Comparison of ENCODE assay signal across 10 mouse cellular contexts in the genomic region with DNA sequence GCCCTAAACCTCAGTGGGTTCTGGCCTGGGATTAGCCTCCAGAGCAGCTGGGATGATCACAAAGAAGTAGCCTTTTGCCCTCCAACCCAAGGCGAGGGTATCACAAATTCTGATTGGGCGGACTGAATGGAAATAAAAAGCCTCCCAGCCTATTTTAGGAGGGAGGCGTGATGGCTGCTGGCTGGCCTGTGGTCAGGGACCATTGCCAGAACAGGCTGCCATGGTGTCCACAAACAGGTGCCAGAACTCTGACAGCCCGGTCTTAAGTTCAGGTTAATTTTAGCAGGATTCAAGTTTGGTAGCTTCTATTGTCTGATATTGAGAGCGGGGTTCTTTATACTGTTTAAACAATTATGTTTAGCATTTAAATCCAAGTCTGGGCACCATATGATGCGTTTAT. TPM values are rescaled to one million over a fixed set of nuclear protein-coding genes. Genes with fewer than 3 reads are reported as not detected.
DNase-seq lines count a peak whose midpoint lies in the region; ATAC-seq and TF ChIP-seq lines count a peak whose summit lies in the region.
"Had no signal": no experiment of that assay in that cellular context is flagged by ENCODE, and none has a peak within 500 bp of the region (broad histone marks: within the 10 kb centered on the region; RNA-seq: fewer than 3 reads in every experiment).

No protein-coding gene starts in this region.

- H3K4me1 ChIP-seq in kidney, adult 2 months (ENCODE audit: control insufficient read depth, insufficient read depth, low read length), result no peaks in the 10 kb centered on the region
- H3K4me1 ChIP-seq in embryonic facial prominence, embryonic 14.5 days (ENCODE audit: control insufficient read depth, insufficient read depth, low read length), result no peaks in the 10 kb centered on the region
- H3K4me1 ChIP-seq in stomach, postnatal 0 days (replicated peaks; ENCODE audit: control insufficient read depth, insufficient read depth), result no peaks in the 10 kb centered on the region

- H3K4me2 ChIP-seq in embryonic facial prominence, embryonic 14.5 days (ENCODE audit: low read depth, low read length), result no peak overlapping the region
- H3K4me2 ChIP-seq in stomach, postnatal 0 days (replicated peaks; ENCODE audit: low read depth), result no peak overlapping the region

- no peak overlapping the region for H3K4me3 ChIP-seq in kidney, adult 2 months (ENCODE audit: insufficient read depth, low read depth, low read length)
- no peak overlapping the region for H3K4me3 ChIP-seq in embryonic facial prominence, embryonic 14.5 days (ENCODE audit: low read depth, low read length)
- H3K4me3 ChIP-seq in stomach, postnatal 0 days (ENCODE audit: low read depth, low read length), result no peak overlapping the region

- TF ChIP-seq EP300 in stomach, postnatal 0 days (optimal IDR thresholded peaks at IDR 0.05), result no peak

- no peak for TF ChIP-seq CTCF in kidney, adult 2 months (conservative IDR thresholded peaks at IDR 0.05; ENCODE audit: insufficient read depth, insufficient read length, low read depth, low read length)
- TF ChIP-seq CTCF in stomach, postnatal 0 days (IDR thresholded peaks at IDR 0.05; ENCODE audit: low read depth), result no peak

- H3K27me3 ChIP-seq in kidney, adult 2 months (replicated peaks; ENCODE audit: control insufficient read depth, insufficient read depth, low read length), result no peaks in the 10 kb centered on the region
- H3K27me3 ChIP-seq in embryonic facial prominence, embryonic 14.5 days (replicated peaks; ENCODE audit: control insufficient read depth, insufficient read depth, low read length), result no peaks in the 10 kb centered on the region
- no peaks in the 10 kb centered on the region for H3K27me3 ChIP-seq in stomach, postnatal 0 days (ENCODE audit: control insufficient read depth, insufficient read depth, low read length)

- no peak for TF ChIP-seq POLR2A in kidney, adult 2 months (IDR thresholded peaks at IDR 0.05; ENCODE audit: low read depth, low read length)

- no peaks in the 10 kb centered on the region for H3K36me3 ChIP-seq in kidney, adult 2 months (ENCODE audit: control insufficient read depth, insufficient read depth, low read length)
- 0 out of 2 replicates have a peak, but pooled peaks cover 3% of the 10 kb centered on the region for H3K36me3 ChIP-seq in embryonic facial prominence, embryonic 14.5 days (ENCODE audit: control insufficient read depth, insufficient read depth, low read length)
- H3K36me3 ChIP-seq in stomach, postnatal 0 days (ENCODE audit: control insufficient read depth, insufficient read depth, low read length), result no peaks in the 10 kb centered on the region; the same call in 1 of the 2 replicates

- no peaks in the 10 kb centered on the region for H3K9me3 ChIP-seq in embryonic facial prominence, embryonic 14.5 days (ENCODE audit: control insufficient read depth, low read length)
- H3K9me3 ChIP-seq in stomach, postnatal 0 days (ENCODE audit: control insufficient read depth, low read length), result no peaks in the 10 kb centered on the region

- no peak overlapping the region for H3K9ac ChIP-seq in embryonic facial prominence, embryonic 14.5 days (ENCODE audit: low read depth, low read length)
- no peak overlapping the region for H3K9ac ChIP-seq in stomach, postnatal 0 days (ENCODE audit: low read length)

- no peak overlapping the region for H3K27ac ChIP-seq in kidney, adult 2 months (ENCODE audit: insufficient read depth, low read depth, low read length)
- no peak overlapping the region for H3K27ac ChIP-seq in embryonic facial prominence, embryonic 14.5 days (replicated peaks; ENCODE audit: low read depth, low read length)
- H3K27ac ChIP-seq in stomach, postnatal 0 days (replicated peaks), result no peak overlapping the region
- H3K27ac ChIP-seq: macrophage had no signal

- ATAC-seq in embryonic facial prominence, embryonic 14.5 days (ENCODE audit: low read depth), result no peak
- no peak for ATAC-seq in stomach, postnatal 0 days (ENCODE audit: low FRiP score, low TSS enrichment)
- ATAC-seq: intestine, postnatal 0 days had no signal

- 62% methylated on average over 6 of the region's 6 CpGs for WGBS in kidney, adult 2 months
- 66% methylated on average over 6 of the region's 6 CpGs for WGBS in embryonic facial prominence, embryonic 14.5 days
- 56% methylated on average over 6 of the region's 6 CpGs for WGBS in stomach, postnatal 0 days

- peak; percentile 48 for DNase-seq in kidney, adult 2 months
- no peak for DNase-seq in kidney, adult 11 months
- DNase-seq in cerebellum, adult 18-20 months, result peak; percentile 38 to 55
- peak; percentile 26 for DNase-seq in embryonic facial prominence, embryonic 14.5 days (ENCODE audit: low spot score)
- peak; percentile 83 to 88 for DNase-seq in heart, postnatal 10 days
- no peak for DNase-seq in frontal cortex, postnatal 36 days (ENCODE audit: low spot score in 2 of 2)
- DNase-seq in adrenal gland, adult 8-10 months, result no peak
- no peak for DNase-seq in stomach, postnatal 0 days (ENCODE audit: low spot score)

- intact Hi-C loops in heart, postnatal 10 days (cut with DNase I), result no loop called here

RNA-seq across cellular contexts. Expression of a gene that starts 16.0 kb away (rescaled TPM):
- polyA plus RNA-seq in kidney, adult 2 months (2012; rRNA removed), result 34.0 and 40.8 TPM in 2 replicates
- 60.1 and 70.6 TPM in 2 replicates for polyA plus RNA-seq in embryonic facial prominence, embryonic 14.5 days (2014; fragmentation: Nextera tagmentation; extraction: Ambion mirVana)
- total RNA-seq in heart, postnatal 10 days (2021), result 100 to 1,000 TPM; 281 to 299 TPM
- 10 to 100 TPM in 2 of 4 experiments, 1 to 10 TPM in 2; 8.6 to 12.5 (median 9.9) TPM for total RNA-seq in adrenal gland, adult 8-10 months (2022)
- 12.5 and 14.4 TPM in 2 replicates for polyA plus RNA-seq in stomach, postnatal 0 days (2015; fragmentation: Nextera tagmentation; extraction: Ambion mirVana)

RNA-seq across cellular contexts. Expression of a gene that starts 16.9 kb away (rescaled TPM):
- 42.5 and 51.8 TPM in 2 replicates for polyA plus RNA-seq in kidney, adult 2 months (2012; rRNA removed)
- 100 and 113 TPM in 2 replicates for polyA plus RNA-seq in embryonic facial prominence, embryonic 14.5 days (2014; fragmentation: Nextera tagmentation; extraction: Ambion mirVana)
- 100 to 1,000 TPM; 120 to 122 TPM for total RNA-seq in heart, postnatal 10 days (2021)
- 100 to 1,000 TPM; 129 to 150 (median 136) TPM for total RNA-seq in adrenal gland, adult 8-10 months (2022)
- polyA plus RNA-seq in stomach, postnatal 0 days (2015; fragmentation: Nextera tagmentation; extraction: Ambion mirVana), result 117 and 118 TPM in 2 replicates

RNA-seq across cellular contexts. Expression of a gene that starts 39.7 kb away (rescaled TPM):
- polyA plus RNA-seq in kidney, adult 2 months (2012; rRNA removed), result 6.1 and 7.9 TPM in 2 replicates
- polyA plus RNA-seq in embryonic facial prominence, embryonic 14.5 days (2014; fragmentation: Nextera tagmentation; extraction: Ambion mirVana), result 13.9 and 16.2 TPM in 2 replicates
- total RNA-seq in heart, postnatal 10 days (2021), result 1 to 10 TPM; 9.3 to 9.9 TPM
- 1 to 10 TPM; 8.4 to 9.7 (median 9.2) TPM for total RNA-seq in adrenal gland, adult 8-10 months (2022)
- polyA plus RNA-seq in stomach, postnatal 0 days (2015; fragmentation: Nextera tagmentation; extraction: Ambion mirVana), result 7.1 and 7.4 TPM in 2 replicates

RNA-seq across cellular contexts. Expression of a gene that starts 58.7 kb away (rescaled TPM):
- polyA plus RNA-seq in kidney, adult 2 months (2012; rRNA removed), result 0.03 and 0.08 TPM in 2 replicates
- polyA plus RNA-seq in embryonic facial prominence, embryonic 14.5 days (2014; fragmentation: Nextera tagmentation; extraction: Ambion mirVana), result 0.17 and 0.29 TPM in 2 replicates
- total RNA-seq in heart, postnatal 10 days (2021), result under 1 TPM; 0.82 to 0.89 TPM
- under 1 TPM; 0.24 to 0.73 (median 0.46) TPM for total RNA-seq in adrenal gland, adult 8-10 months (2022)
- polyA plus RNA-seq in stomach, postnatal 0 days (2015; fragmentation: Nextera tagmentation; extraction: Ambion mirVana), result 0.02 and 0.15 TPM in 2 replicates

Comparison
In these comparisons a context has a peak if more than half of its experiments do, and no peak if none do; other contexts are left out.
1. DNase-seq: peak in kidney, adult 2 months (single experiment), cerebellum, adult 18-20 months (2 of 2), embryonic facial prominence, embryonic 14.5 days (single experiment) and heart, postnatal 10 days (2 of 2); none in kidney, adult 11 months (single experiment), frontal cortex, postnatal 36 days (0 of 2), adrenal gland, adult 8-10 months (single experiment) and stomach, postnatal 0 days (single experiment).